Mouse (Mus musculus) forebrain, embryonic 13.5 days (tissue): Measurements from ENCODE around the gene Setd1a. TPM values are rescaled to one million over a fixed set of nuclear protein-coding genes. Genes with fewer than 3 reads are reported as not detected.
"Not testable (repeated sequence)": the region's sequence is repeated elsewhere in the genome, so short reads cannot be mapped to it uniquely, and the experiment has no call there.

Experiments used
- ATAC-seq: fragments of 200-750 bp; cut with Nextera tagmentation; 2 replicates; pipeline ENCODE4 v1.8.0; 2017
- H3K27ac ChIP-seq: fragments of 300-500 bp; sonication (generic); 2 replicates; pipeline ENCODE4 v1.5.1; 2015; ENCODE audit warnings: inconsistent platforms, mild to moderate bottlenecking, moderate library complexity
- H3K27me3 ChIP-seq: fragments of 300-500 bp; sonication (generic); 2 replicates; pipeline ENCODE4 v1.6.1; 2015; ENCODE audit warnings: mild to moderate bottlenecking, inconsistent platforms
- H3K36me3 ChIP-seq: fragments of 300-500 bp; sonication (generic); 2 replicates; pipeline ENCODE4 v1.6.1; 2015; ENCODE audit warnings: mild to moderate bottlenecking, inconsistent platforms; ENCODE audit not compliant: poor library complexity, severe bottlenecking
- H3K4me1 ChIP-seq: fragments of 300-500 bp; sonication (generic); 2 replicates; pipeline ENCODE4 v1.6.1; 2015; ENCODE audit warnings: inconsistent platforms
- H3K4me2 ChIP-seq: fragments of 300-500 bp; sonication (generic); 2 replicates; pipeline ENCODE4 v1.6.1; 2015; ENCODE audit warnings: inconsistent platforms, mild to moderate bottlenecking, moderate library complexity
- H3K4me3 ChIP-seq: fragments of 300-500 bp; sonication (generic); 2 replicates; pipeline ENCODE4 v1.5.1; 2015; ENCODE audit warnings: mild to moderate bottlenecking, inconsistent platforms
- H3K9ac ChIP-seq: fragments of 300-500 bp; sonication (generic); 2 replicates; pipeline ENCODE4 v1.6.1; 2015; ENCODE audit warnings: mild to moderate bottlenecking, inconsistent platforms
- H3K9me3 ChIP-seq: fragments of 300-500 bp; sonication (generic); replicated peaks from 2 replicates; pipeline ENCODE4 v1.6.1; 2016; ENCODE audit warnings: inconsistent platforms
- WGBS: fragments of 180-500 bp; shearing (Covaris S2); methylation state at CpG from one replicate; pipeline ENCODE4 v1.1.7; 2015; 5-methylcytosine and 5-hydroxymethylcytosine counted together
- polyA plus RNA-seq: library from polyadenylated mRNA; unstranded; fragments of >200 nt; fragmentation: Nextera tagmentation; extraction: Ambion mirVana; gene quantifications from 2 replicates; pipeline ENCODE4 v1.2.1, GENCODE M21; 2015

The Setd1a gene
- polyA plus RNA-seq, 1 experiment from 2014 or later, result 20.0 TPM

DNA sequence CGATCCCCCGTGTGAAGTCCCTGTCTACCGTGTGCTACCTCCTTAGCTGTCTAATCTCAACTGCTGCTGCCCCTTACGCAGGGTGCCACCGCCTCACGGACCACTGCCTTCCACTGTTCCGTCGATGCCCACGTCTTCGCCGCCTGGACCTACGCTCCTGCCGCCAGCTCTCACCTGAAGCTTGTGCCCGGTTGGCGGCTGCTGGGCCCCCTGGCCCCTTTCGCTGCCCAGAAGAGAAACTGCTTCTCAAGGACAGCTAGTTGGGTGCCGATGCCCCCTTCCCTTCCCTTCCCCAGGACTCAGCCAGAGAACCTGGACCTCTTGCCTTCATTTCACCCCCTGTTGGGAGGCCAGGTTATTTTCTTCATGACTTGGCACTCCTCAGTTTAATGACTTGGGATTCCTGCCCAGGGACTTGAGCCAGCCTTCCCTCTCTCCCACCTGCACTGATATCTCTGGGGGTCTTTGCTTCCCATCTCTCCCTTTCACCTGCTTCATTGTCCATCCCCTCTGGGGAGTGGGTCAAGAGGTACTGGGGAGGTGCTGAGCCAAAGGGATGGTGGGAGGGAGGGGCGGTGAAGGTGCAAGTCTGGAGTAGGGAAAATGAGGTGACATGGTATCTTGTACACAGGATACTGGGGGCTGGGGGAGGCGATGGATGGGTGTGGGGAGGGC is 8.7 kb upstream of the Setd1a start:
- WGBS, result 95% methylated on average over 19 of the region's 19 CpGs
- Histone ChIP-seq H3K36me3 (peaks cover 57% of the 10 kb centered on the region), H3K4me2 (no peak overlapping the region), H3K27me3 (no peaks in the 10 kb centered on the region), H3K4me3 (no peak overlapping the region), H3K4me1 (peaks cover 35% of the 10 kb centered on the region), H3K9me3 (no peaks in the 10 kb centered on the region), H3K9ac (no peak overlapping the region), H3K27ac (peak overlapping the region; percentile 66; the same call in 1 of the 2 replicates)
- ATAC-seq, result no peak

- H3K4me2 ChIP-seq, result peak overlapping the region; percentile 80
- 48% methylated on average over 13 of the region's 13 CpGs for WGBS
- H3K9ac ChIP-seq, result no peak overlapping the region
- peak overlapping the region; percentile 47 for H3K4me3 ChIP-seq
- H3K9me3 ChIP-seq, result no peaks in the 10 kb centered on the region
- peaks cover 52% of the 10 kb centered on the region for H3K36me3 ChIP-seq
- no peaks in the 10 kb centered on the region for H3K27me3 ChIP-seq
- H3K4me1 ChIP-seq, result peaks cover 35% of the 10 kb centered on the region
- ATAC-seq, result peak; percentile 37; the same call in 1 of the 2 replicates
- H3K27ac ChIP-seq, result peak overlapping the region; percentile 66
These were observed 8.0 kb upstream of the Setd1a start for GRCm38 (mm10) chr7:127768346-127768996.

GRCm38 (mm10) chr7:127768997-127769593 is 7.4 kb upstream of the Setd1a start:
- WGBS, result 0% methylated on average over 16 of the region's 16 CpGs
- peak; percentile 94 for ATAC-seq
- Histone ChIP-seq H3K4me3 (peak overlapping the region; percentile 47), H3K4me1 (peaks cover 35% of the 10 kb centered on the region), H3K27ac (peak overlapping the region; percentile 52), H3K36me3 (peaks cover 46% of the 10 kb centered on the region), H3K9ac (peak overlapping the region; percentile 74), H3K4me2 (peak overlapping the region; percentile 80), H3K9me3 (no peaks in the 10 kb centered on the region), H3K27me3 (no peaks in the 10 kb centered on the region)

- Histone ChIP-seq H3K27ac (peak within 1 kb of the TSS; percentile 66), H3K4me3 (peak within 1 kb of the TSS; percentile 47), H3K9me3 (no peaks in the 10 kb centered on the region), H3K4me2 (peak within 1 kb of the TSS; percentile 80), H3K4me1 (peaks cover 35% of the 10 kb centered on the region), H3K36me3 (peaks cover 40% of the 10 kb centered on the region), H3K27me3 (no peaks in the 10 kb centered on the region), H3K9ac (peak within 1 kb of the TSS; percentile 74)
- ATAC-seq, result peak; percentile 61
- WGBS, result 1% methylated on average over 24 of the region's 24 CpGs
These were observed 6.8 kb upstream of the Setd1a start, which contains the start of gene Orai3 for GRCm38 (mm10) chr7:127769651-127770038. Gene Orai3 (plus strand): TSS chr7:127769815.

- Histone ChIP-seq H3K36me3 (peaks cover 34% of the 10 kb centered on the region), H3K27me3 (no peaks in the 10 kb centered on the region), H3K4me2 (peak overlapping the region; percentile 80), H3K27ac (peak overlapping the region; percentile 52), H3K9me3 (no peaks in the 10 kb centered on the region), H3K4me3 (peak overlapping the region; percentile 47), H3K9ac (peak overlapping the region; percentile 74), H3K4me1 (peaks cover 35% of the 10 kb centered on the region)
- peak; percentile 16; the same call in 1 of the 2 replicates for ATAC-seq
- 7% methylated on average over 27 of the region's 27 CpGs for WGBS
These were observed 6.2 kb upstream of the Setd1a start for GRCm38 (mm10) chr7:127770039-127770905.

GRCm38 (mm10) chr7:127771262-127771661 is 5.2 kb upstream of the Setd1a start:
- Histone ChIP-seq H3K27ac (no peak overlapping the region), H3K4me2 (no peak overlapping the region), H3K9ac (no peak overlapping the region), H3K36me3 (peaks cover 24% of the 10 kb centered on the region), H3K9me3 (no peaks in the 10 kb centered on the region), H3K4me1 (peaks cover 39% of the 10 kb centered on the region), H3K4me3 (no peak overlapping the region), H3K27me3 (no peaks in the 10 kb centered on the region)
- ATAC-seq, result no peak
- WGBS, result 69% methylated on average over 5 of the region's 5 CpGs

- Histone ChIP-seq H3K4me1 (peaks cover 39% of the 10 kb centered on the region), H3K27ac (no peak overlapping the region), H3K9me3 (no peaks in the 10 kb centered on the region), H3K36me3 (peaks cover 16% of the 10 kb centered on the region), H3K4me3 (no peak overlapping the region), H3K9ac (no peak overlapping the region), H3K27me3 (no peaks in the 10 kb centered on the region), H3K4me2 (no peak overlapping the region)
- WGBS, result 87% methylated on average over 3 of the region's 3 CpGs
- ATAC-seq, result no peak
These were observed 4.4 kb upstream of the Setd1a start for GRCm38 (mm10) chr7:127772080-127772479.

DNA sequence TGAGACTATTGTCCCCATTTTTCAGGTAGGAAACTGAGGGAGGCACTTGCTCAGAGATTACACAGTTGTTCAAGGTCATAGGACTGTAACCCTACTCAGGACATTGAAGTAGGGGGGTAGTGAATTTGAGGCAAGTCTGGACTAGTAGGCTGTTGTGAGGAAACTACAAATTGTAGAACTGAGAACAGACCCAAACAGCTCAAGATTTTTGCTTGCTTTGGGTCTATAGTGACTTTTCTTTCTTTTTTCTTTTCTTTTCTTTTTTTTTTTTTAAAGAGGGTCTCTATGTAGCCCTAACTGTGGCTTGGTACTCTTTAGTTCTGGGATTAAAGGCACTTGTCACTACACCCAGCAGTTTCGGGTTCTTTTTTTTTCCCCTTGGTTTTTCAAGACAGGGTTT is 3.9 kb upstream of the Setd1a start:
- Histone ChIP-seq H3K27me3 (no peaks in the 10 kb centered on the region), H3K4me1 (peaks cover 39% of the 10 kb centered on the region), H3K4me2 (no peak overlapping the region), H3K4me3 (no peak overlapping the region), H3K9me3 (no peaks in the 10 kb centered on the region), H3K27ac (no peak overlapping the region), H3K36me3 (peaks cover 11% of the 10 kb centered on the region), H3K9ac (no peak overlapping the region)
- 80% methylated on average over 1 of the region's 1 CpGs for WGBS
- no peak for ATAC-seq

GRCm38 (mm10) chr7:127773664-127774384 is 2.6 kb upstream of the Setd1a start:
- H3K36me3 ChIP-seq, result peaks cover 4% of the 10 kb centered on the region; the same call in 1 of the 2 replicates
- ATAC-seq, result no peak
- 0 out of 2 replicates have a peak overlapping the region, but pooled peaks have one; percentile 8 for H3K9ac ChIP-seq
- no peaks in the 10 kb centered on the region for H3K27me3 ChIP-seq
- WGBS, result 39% methylated on average over 9 of the region's 9 CpGs
- H3K9me3 ChIP-seq, result no peaks in the 10 kb centered on the region
- no peak overlapping the region for H3K4me2 ChIP-seq
- no peak overlapping the region for H3K4me3 ChIP-seq
- no peak overlapping the region for H3K27ac ChIP-seq
- H3K4me1 ChIP-seq, result peaks cover 39% of the 10 kb centered on the region

GRCm38 (mm10) chr7:127775837-127776236 is 633 bp upstream of the Setd1a start:
- H3K9ac ChIP-seq, result peak overlapping the region; percentile 90
- H3K27ac ChIP-seq, result peak overlapping the region; percentile 97; the same call in 1 of the 2 replicates

GRCm38 (mm10) chr7:127776878-127777473 is 506 bp downstream of the Setd1a start:
- peak overlapping the region; percentile 88 for H3K4me3 ChIP-seq
- H3K4me2 ChIP-seq, result peak overlapping the region; percentile 92
- ATAC-seq, result peak; percentile 92
- WGBS, result under 1% methylated on average over 38 of the region's 70 CpGs
- H3K4me1 ChIP-seq, result peaks cover 18% of the 10 kb centered on the region
- H3K27ac ChIP-seq, result peak overlapping the region; percentile 97
- H3K36me3 ChIP-seq, result peaks cover 35% of the 10 kb centered on the region
- no peaks in the 10 kb centered on the region for H3K9me3 ChIP-seq
- H3K9ac ChIP-seq, result peak overlapping the region; percentile 90
- no peaks in the 10 kb centered on the region for H3K27me3 ChIP-seq

More at GRCm38 (mm10) chr7:127775837-127776236, 633 bp upstream of the Setd1a start:
- peak overlapping the region; percentile 92 for H3K4me2 ChIP-seq
- WGBS, result 75% methylated on average over 7 of the region's 7 CpGs
- H3K4me3 ChIP-seq, result peak overlapping the region; percentile 88
- not testable (repeated sequence) for ATAC-seq, H3K9me3 ChIP-seq, H3K27me3 ChIP-seq
- peaks cover 23% of the 10 kb centered on the region for H3K4me1 ChIP-seq
- H3K36me3 ChIP-seq, result peaks cover 23% of the 10 kb centered on the region
